Mouse (Mus musculus) bone marrow macrophage, adult 2 months (primary cell): ENCODE data around the gene Eif2b4.

Source experiments
- CTCF ChIP-seq: IDR thresholded peaks from 2 replicates; pipeline ENCODE4 v1.5.1; 2012; ENCODE audit warnings: low read depth, mild to moderate bottlenecking, low read length, moderate library complexity
- POLR2A ChIP-seq: IDR thresholded peaks from 2 replicates; pipeline ENCODE4 v1.6.1; 2012; ENCODE audit warnings: mild to moderate bottlenecking, low read depth, low read length, borderline replicate concordance

GRCm38 (mm10) chr5:31138241-31138967 lies 54.8 kb downstream of the Eif2b4 start, which contains the start of gene Ucn:
- TF ChIP-seq CTCF: no peak
- TF ChIP-seq POLR2A: no peak
